ENCODE assay signal across 22 mouse cellular contexts in the genomic region with DNA sequence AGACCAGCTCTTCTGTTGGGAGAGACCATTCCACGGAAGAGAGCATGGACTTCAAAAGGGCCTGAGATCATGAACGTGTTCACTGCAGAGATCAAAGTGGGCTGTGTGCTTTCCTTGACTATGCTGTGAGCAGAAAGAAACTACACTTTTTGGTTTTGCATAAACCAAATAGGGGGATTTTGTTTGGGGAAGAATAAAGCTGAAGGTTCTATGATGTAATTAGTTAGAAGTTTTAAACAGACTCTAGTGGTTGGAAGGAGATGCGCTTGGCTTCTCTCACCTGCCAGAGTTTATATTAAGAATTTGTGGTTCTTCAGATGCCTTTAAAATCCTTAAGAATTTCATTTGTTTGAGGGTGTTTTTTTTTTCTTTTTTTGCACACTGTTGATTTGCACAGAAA.
"Had no signal": no experiment of that assay in that cellular context is flagged by ENCODE, and none has a peak within 500 bp of the region (broad histone marks: within the 10 kb centered on the region; RNA-seq: fewer than 3 reads in every experiment).

No protein-coding gene starts in this region.

- H3K4me3 ChIP-seq: kidney, embryonic 15.5 days; limb, embryonic 12.5 days; limb, embryonic 15.5 days; liver, embryonic 15.5 days had no signal

- H3K36me3 ChIP-seq: kidney, embryonic 15.5 days; limb, embryonic 12.5 days; limb, embryonic 15.5 days; liver, embryonic 15.5 days had no signal

- H3K4me1 ChIP-seq: limb, embryonic 12.5 days; limb, embryonic 15.5 days; liver, embryonic 15.5 days had no signal

- H3K27me3 ChIP-seq: kidney, embryonic 15.5 days; limb, embryonic 12.5 days; limb, embryonic 15.5 days; liver, embryonic 15.5 days had no signal

- DNase-seq: kidney, adult 11 months; kidney, adult 8-10 months; kidney, postnatal 10 days; kidney, postnatal 36 days; layer of hippocampus, postnatal 36 days; left cerebral cortex, postnatal 4 days; lung, adult 2 months; lung, postnatal 14 days; lung, postnatal 4 days; midbrain, embryonic 14.5 days; right cerebral cortex, adult 18-20 months; right cerebral cortex, postnatal 14 days; thymus, adult 2 months; thymus, postnatal 14 days; thymus, postnatal 4 days had no signal

- H3K27ac ChIP-seq: kidney, embryonic 15.5 days; limb, embryonic 12.5 days; limb, embryonic 15.5 days; liver, embryonic 15.5 days; stomach, postnatal 0 days had no signal

- H3K9me3 ChIP-seq: kidney, embryonic 15.5 days; limb, embryonic 12.5 days; limb, embryonic 15.5 days; liver, embryonic 15.5 days had no signal

- H3K9ac ChIP-seq: kidney, embryonic 15.5 days; limb, embryonic 12.5 days; limb, embryonic 15.5 days; liver, embryonic 15.5 days had no signal

- H3K4me2 ChIP-seq: kidney, embryonic 15.5 days; limb, embryonic 12.5 days; limb, embryonic 15.5 days; liver, embryonic 11.5 days; liver, embryonic 15.5 days; midbrain, embryonic 11.5 days had no signal
